Mouse (Mus musculus) stomach, postnatal 0 days (tissue): Measurements from ENCODE around the gene Mettl26. TPM values are rescaled to one million over a fixed set of nuclear protein-coding genes. Genes with fewer than 3 reads are reported as not detected.

Experiments
- ATAC-seq: fragments of 200-750 bp; cut with Nextera tagmentation; 2 replicates; pipeline ENCODE4 v1.8.0; 2017; ENCODE audit not compliant: low FRiP score, low TSS enrichment
- DNase-seq: peaks from one replicate; pipeline ENCODE4 v3.0.0-alpha.2; 2016; ENCODE audit warnings: low spot score
- H3K27ac ChIP-seq: fragments of 300-500 bp; sonication (generic); replicated peaks from 2 replicates; pipeline ENCODE4 v1.5.1; 2014; ENCODE audit warnings: mild to moderate bottlenecking, control low read depth
- H3K27me3 ChIP-seq: fragments of 300-500 bp; sonication (generic); 2 replicates; pipeline ENCODE4 v1.6.1; 2014; ENCODE audit warnings: low read length; ENCODE audit not compliant: control insufficient read depth, insufficient read depth
- H3K36me3 ChIP-seq: fragments of 300-500 bp; sonication (generic); 2 replicates; pipeline ENCODE4 v1.6.1; 2014; ENCODE audit warnings: low read length, mixed read lengths; ENCODE audit not compliant: control insufficient read depth, insufficient read depth
- H3K4me1 ChIP-seq: fragments of 300-500 bp; sonication (generic); replicated peaks from 2 replicates; pipeline ENCODE4 v1.6.1; 2014; ENCODE audit warnings: antibody characterized with exemption; ENCODE audit not compliant: control insufficient read depth, insufficient read depth
- H3K4me2 ChIP-seq: fragments of 300-500 bp; sonication (generic); replicated peaks from 2 replicates; pipeline ENCODE4 v1.6.1; 2014; ENCODE audit warnings: low read depth, mild to moderate bottlenecking, control low read depth, moderate library complexity
- H3K4me3 ChIP-seq: fragments of 300-500 bp; sonication (generic); 2 replicates; pipeline ENCODE4 v1.5.1; 2014; ENCODE audit warnings: low read depth, low read length, control low read depth
- H3K9ac ChIP-seq: fragments of 300-500 bp; sonication (generic); 2 replicates; pipeline ENCODE4 v1.6.1; 2014; ENCODE audit warnings: mild to moderate bottlenecking, low read length, control low read depth, mixed read lengths
- H3K9me3 ChIP-seq: fragments of 300-500 bp; sonication (generic); 2 replicates; pipeline ENCODE4 v1.6.1; 2016; ENCODE audit warnings: low read length; ENCODE audit not compliant: control insufficient read depth
- CTCF ChIP-seq: IDR thresholded peaks from 2 replicates; pipeline ENCODE4 v1.5.1; 2016; ENCODE audit warnings: antibody characterized with exemption, low read depth, mild to moderate bottlenecking, moderate library complexity
- EP300 ChIP-seq: optimal IDR thresholded peaks from 2 replicates; pipeline ENCODE3; 2016; ENCODE audit warnings: antibody characterized with exemption
- WGBS: fragments of 180-500 bp; shearing (Covaris S2); extraction: QIAGEN DNeasy Blood & Tissue Kit; methylation state at CpG from one replicate; pipeline ENCODE4 v1.1.7; 2014; 5-methylcytosine and 5-hydroxymethylcytosine counted together
- polyA plus RNA-seq: library from polyadenylated mRNA; unstranded; fragments of >200 nt; fragmentation: Nextera tagmentation; extraction: Ambion mirVana; gene quantifications from 2 replicates; pipeline ENCODE4 v1.2.1, GENCODE M21; 2015

The Mettl26 gene
- polyA plus RNA-seq, 1 experiment from 2014 or later = 52.9 TPM

GRCm38 (mm10) chr17:25879261-25879660, 4.4 kb downstream of the Mettl26 start:
- Histone ChIP-seq H3K4me3 (no peak overlapping the region), H3K9me3 (no peaks in the 10 kb centered on the region), H3K36me3 (peaks cover 12% of the 10 kb centered on the region; the same call in 1 of the 2 replicates), H3K27me3 (no peaks in the 10 kb centered on the region), H3K4me2 (no peak overlapping the region), H3K27ac (no peak overlapping the region), H3K4me1 (peaks cover 4% of the 10 kb centered on the region; the same call in 1 of the 2 replicates), H3K9ac (no peak overlapping the region)
- ATAC-seq = no peak
- WGBS = 62% methylated on average over 4 of the region's 4 CpGs
- TF ChIP-seq CTCF (peak; percentile 74), EP300 (no peak)
- DNase-seq = peak; percentile 62

GRCm38 (mm10) chr17:25879750-25880149, 4.9 kb downstream of the Mettl26 start:
- Histone ChIP-seq H3K4me1 (peaks cover 3% of the 10 kb centered on the region; the same call in 1 of the 2 replicates), H3K4me2 (no peak overlapping the region), H3K36me3 (peaks cover 17% of the 10 kb centered on the region; the same call in 1 of the 2 replicates), H3K9ac (no peak overlapping the region), H3K4me3 (no peak overlapping the region), H3K27ac (0 out of 2 replicates have a peak overlapping the region, but pooled peaks have one; percentile 24), H3K9me3 (no peaks in the 10 kb centered on the region), H3K27me3 (no peaks in the 10 kb centered on the region)
- TF ChIP-seq CTCF (no peak), EP300 (no peak)
- DNase-seq = peak; percentile 20
- ATAC-seq = no peak
- 65% methylated on average over 8 of the region's 8 CpGs for WGBS

- no peak within 1 kb of the TSS for H3K4me3 ChIP-seq
- no peak for TF ChIP-seq EP300
- no peak for TF ChIP-seq CTCF
- H3K9ac ChIP-seq = no peak within 1 kb of the TSS
- no peaks in the 10 kb centered on the region for H3K27me3 ChIP-seq
- no peak for ATAC-seq
- DNase-seq = peak; percentile 16
- peaks cover 3% of the 10 kb centered on the region; the same call in 1 of the 2 replicates for H3K4me1 ChIP-seq
- peaks cover 19% of the 10 kb centered on the region; the same call in 1 of the 2 replicates for H3K36me3 ChIP-seq
- H3K27ac ChIP-seq = 0 out of 2 replicates have a peak within 1 kb of the TSS, but pooled peaks have one; percentile 24
- WGBS = 46% methylated on average over 5 of the region's 5 CpGs
- no peak within 1 kb of the TSS for H3K4me2 ChIP-seq
- H3K9me3 ChIP-seq = no peaks in the 10 kb centered on the region
Observed at GRCm38 (mm10) chr17:25880196-25880910, 5.5 kb downstream of the Mettl26 start, which contains the start of gene Wfikkn1. Wfikkn1 (minus strand) TSS chr17:25880858.

GRCm38 (mm10) chr17:25880913-25881641, 6.2 kb downstream of the Mettl26 start:
- no peak overlapping the region for H3K4me2 ChIP-seq
- DNase-seq (no peak), ATAC-seq (peak; percentile 55)
- no peaks in the 10 kb centered on the region for H3K9me3 ChIP-seq
- H3K4me3 ChIP-seq = no peak overlapping the region
- WGBS = 20% methylated on average over 5 of the region's 5 CpGs
- no peaks in the 10 kb centered on the region for H3K27me3 ChIP-seq
- no peak for TF ChIP-seq CTCF
- TF ChIP-seq EP300 = no peak
- no peak overlapping the region for H3K9ac ChIP-seq
- H3K36me3 ChIP-seq = peaks cover 19% of the 10 kb centered on the region; the same call in 1 of the 2 replicates
- no peak overlapping the region for H3K27ac ChIP-seq
- peaks cover under 1% of the 10 kb centered on the region; the same call in 1 of the 2 replicates for H3K4me1 ChIP-seq

DNA sequence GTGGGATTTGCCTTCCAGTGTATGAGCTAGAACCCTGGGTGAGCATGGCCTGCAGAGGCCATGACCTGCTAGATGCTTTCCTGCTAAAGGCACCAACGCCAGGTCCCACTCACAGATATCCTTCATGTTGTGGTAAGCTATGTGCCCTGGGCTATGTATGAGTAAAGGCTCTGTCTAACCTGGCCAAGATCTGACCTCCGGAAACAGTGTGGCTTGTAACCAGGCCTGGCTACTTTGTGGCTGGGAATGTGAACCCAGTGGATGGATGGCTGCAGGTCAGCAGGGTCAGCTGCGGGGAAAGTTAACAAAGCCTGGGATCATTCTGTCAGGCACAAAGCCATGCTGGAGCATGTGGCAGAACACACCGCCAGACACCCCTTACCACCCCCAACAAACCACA, 6.8 kb downstream of the Mettl26 start:
- no peak overlapping the region for H3K27ac ChIP-seq
- H3K9me3 ChIP-seq = no peaks in the 10 kb centered on the region
- H3K36me3 ChIP-seq = peaks cover 19% of the 10 kb centered on the region; the same call in 1 of the 2 replicates
- TF ChIP-seq CTCF = no peak
- TF ChIP-seq EP300 = no peak
- no peaks in the 10 kb centered on the region for H3K4me1 ChIP-seq
- ATAC-seq = no peak
- H3K27me3 ChIP-seq = no peaks in the 10 kb centered on the region
- no peak for DNase-seq
- H3K4me3 ChIP-seq = no peak overlapping the region
- H3K9ac ChIP-seq = no peak overlapping the region
- H3K4me2 ChIP-seq = no peak overlapping the region
- 47% methylated on average over 4 of the region's 4 CpGs for WGBS
